Mouse (Mus musculus) thymus, adult 2 months (tissue): ENCODE results near the gene Pla2g2d. TPM values are rescaled to one million over a fixed set of nuclear protein-coding genes. Genes with fewer than 3 reads are reported as not detected.

Experiments used
- DNase-seq: peaks from one replicate; pipeline ENCODE4 v3.0.0; 2021
- H3K27ac ChIP-seq: fragments of 200-500 bp; 2 replicates; pipeline ENCODE4 v1.5.1; 2012; ENCODE audit warnings: low read length, control low read depth; ENCODE audit not compliant: control insufficient read depth, insufficient read depth
- H3K27me3 ChIP-seq: fragments of 200-500 bp; 2 replicates; pipeline ENCODE4 v1.6.1; 2012; ENCODE audit warnings: mild to moderate bottlenecking, low read length, moderate library complexity, mixed read lengths; ENCODE audit not compliant: control insufficient read depth, insufficient read depth
- H3K36me3 ChIP-seq: fragments of 200-500 bp; 2 replicates; pipeline ENCODE4 v1.6.1; 2012; ENCODE audit warnings: mild to moderate bottlenecking, low read length, moderate library complexity; ENCODE audit not compliant: control insufficient read depth, insufficient read depth
- H3K4me1 ChIP-seq: fragments of 200-500 bp; replicated peaks from 2 replicates; pipeline ENCODE4 v1.6.1; 2012; ENCODE audit warnings: low read length; ENCODE audit not compliant: control insufficient read depth, insufficient read depth
- H3K4me3 ChIP-seq: fragments of 200-500 bp; 2 replicates; pipeline ENCODE4 v1.5.1; 2012; ENCODE audit warnings: mild to moderate bottlenecking, low read length, control low read depth, moderate library complexity; ENCODE audit not compliant: control insufficient read depth, insufficient read depth
- CTCF ChIP-seq: fragments of 200-500 bp; IDR thresholded peaks from 2 replicates; pipeline ENCODE4 v1.5.1; 2012; ENCODE audit warnings: mild to moderate bottlenecking, control low read depth, low read length, moderate library complexity, borderline replicate concordance; ENCODE audit not compliant: control insufficient read depth, poor library complexity, insufficient read depth; ENCODE audit errors: extremely low read depth
- POLR2A ChIP-seq: fragments of 200-500 bp; IDR thresholded peaks from 2 replicates; pipeline ENCODE4 v1.6.1; 2012; ENCODE audit warnings: mild to moderate bottlenecking, low read length, control low read depth, moderate library complexity; ENCODE audit not compliant: control insufficient read depth, poor library complexity, insufficient read depth; ENCODE audit errors: extremely low read depth
- WGBS: fragments of 180-500 bp; shearing (Covaris S2); methylation state at CpG from one replicate; pipeline ENCODE4 v1.1.7; 2018; 5-methylcytosine and 5-hydroxymethylcytosine counted together
- polyA plus RNA-seq: library from polyadenylated mRNA; depleted of rRNA; stranded (reverse); fragments of >200 nt; gene quantifications from 2 replicates; pipeline ENCODE4 v1.2.3, GENCODE M21; 2012; rRNA removed

Pla2g2d gene
- polyA plus RNA-seq: 35.0 and 54.4 TPM in 2 replicates

GRCm38 (mm10) chr4:138775435-138775834 lies at the start of gene Pla2g2d:
Gene Pla2g2d (plus strand): TSS chr4:138775735.
- WGBS: 57% methylated on average over 6 of the region's 6 CpGs
- no peak for DNase-seq
- Histone ChIP-seq H3K27ac (no peak within 1 kb of the TSS), H3K36me3 (no peaks in the 10 kb centered on the region), H3K4me1 (no peaks in the 10 kb centered on the region), H3K4me3 (no peak within 1 kb of the TSS), H3K27me3 (no peaks in the 10 kb centered on the region)
- TF ChIP-seq POLR2A (no peak), CTCF (no peak)

- Histone ChIP-seq H3K4me1 (peaks cover 20% of the 10 kb centered on the region), H3K4me3 (no peak overlapping the region), H3K27ac (no peak overlapping the region), H3K27me3 (peaks cover 2% of the 10 kb centered on the region; the same call in 1 of the 2 replicates), H3K36me3 (no peaks in the 10 kb centered on the region)
- 66% methylated on average over 5 of the region's 5 CpGs for WGBS
- DNase-seq: no peak
- TF ChIP-seq CTCF (no peak), POLR2A (no peak)
Measured at GRCm38 (mm10) chr4:138725751-138726150, 49.8 kb upstream of the Pla2g2d start.

GRCm38 (mm10) chr4:138729018-138729703 lies 46.4 kb upstream of the Pla2g2d start:
- Histone ChIP-seq H3K27me3 (peaks cover 2% of the 10 kb centered on the region; the same call in 1 of the 2 replicates), H3K27ac (no peak overlapping the region)
- WGBS: 73% methylated on average over 9 of the region's 9 CpGs

GRCm38 (mm10) chr4:138734105-138734504 lies 41.4 kb upstream of the Pla2g2d start:
- WGBS: 77% methylated on average over 7 of the region's 7 CpGs
- no peak for DNase-seq

More at GRCm38 (mm10) chr4:138729018-138729703, 46.4 kb upstream of the Pla2g2d start:
- no peak for TF ChIP-seq CTCF
- no peak for TF ChIP-seq POLR2A
- Histone ChIP-seq H3K4me3 (no peak overlapping the region), H3K36me3 (no peaks in the 10 kb centered on the region), H3K4me1 (peaks cover 12% of the 10 kb centered on the region)
- DNase-seq: no peak

GRCm38 (mm10) chr4:138734863-138735262 lies 40.7 kb upstream of the Pla2g2d start:
- WGBS: 95% methylated on average over 4 of the region's 4 CpGs
- Histone ChIP-seq H3K4me1 (no peaks in the 10 kb centered on the region), H3K36me3 (no peaks in the 10 kb centered on the region), H3K4me3 (no peak overlapping the region), H3K27ac (no peak overlapping the region), H3K27me3 (no peaks in the 10 kb centered on the region)
- TF ChIP-seq POLR2A: no peak
- no peak for TF ChIP-seq CTCF
- no peak for DNase-seq

More at GRCm38 (mm10) chr4:138734105-138734504, 41.4 kb upstream of the Pla2g2d start:
- no peaks in the 10 kb centered on the region for H3K36me3 ChIP-seq
- H3K4me3 ChIP-seq: no peak overlapping the region
- H3K27ac ChIP-seq: no peak overlapping the region
- no peaks in the 10 kb centered on the region for H3K27me3 ChIP-seq
- TF ChIP-seq POLR2A: no peak
- no peak for TF ChIP-seq CTCF
- H3K4me1 ChIP-seq: no peaks in the 10 kb centered on the region

- 55% methylated on average over 7 of the region's 7 CpGs for WGBS
- Histone ChIP-seq H3K4me3 (no peak within 1 kb of the TSS), H3K36me3 (no peaks in the 10 kb centered on the region), H3K27ac (no peak within 1 kb of the TSS), H3K27me3 (no peaks in the 10 kb centered on the region), H3K4me1 (no peaks in the 10 kb centered on the region)
- DNase-seq: no peak
- TF ChIP-seq POLR2A (no peak), CTCF (no peak)
Measured at GRCm38 (mm10) chr4:138737031-138737430, 38.5 kb upstream of the Pla2g2d start, which contains the start of gene Ubxn10. Gene Ubxn10 (minus strand): TSS chr4:138737167.

GRCm38 (mm10) chr4:138739136-138739851 lies 36.2 kb upstream of the Pla2g2d start:
- Histone ChIP-seq H3K4me3 (no peak overlapping the region), H3K4me1 (no peaks in the 10 kb centered on the region), H3K27me3 (no peaks in the 10 kb centered on the region), H3K36me3 (no peaks in the 10 kb centered on the region), H3K27ac (no peak overlapping the region)
- no peak for DNase-seq
- WGBS: 48% methylated on average over 7 of the region's 7 CpGs
- TF ChIP-seq POLR2A: no peak
- no peak for TF ChIP-seq CTCF
